Mouse (Mus musculus): ENCODE results near the gene Zfp628. TPM values are rescaled to one million over a fixed set of nuclear protein-coding genes. Genes with fewer than 3 reads are reported as not detected.
A peak's percentile ranks its signal among the peaks of the same experiment; 100 is the strongest.

Gene Zfp628
- total RNA-seq, 2 experiments from 2014 or later: 13.9 to 15.1 TPM

- DNase-seq (ENCODE audit: low spot score in 2 of 2): no peak
These were observed 2.5 kb downstream of the Zfp628 start for GRCm38 (mm10) chr7:4917494-4917893.

- DNase-seq (ENCODE audit: low spot score in 2 of 2): no peak
These were observed 3.7 kb downstream of the Zfp628 start for GRCm38 (mm10) chr7:4918681-4919080.

GRCm38 (mm10) chr7:4919096-4919495, 4.1 kb downstream of the Zfp628 start:
- DNase-seq (ENCODE audit: low spot score in 2 of 2): no peak

- DNase-seq (ENCODE audit: low spot score in 2 of 2): no peak
These were observed 5.0 kb downstream of the Zfp628 start for GRCm38 (mm10) chr7:4919971-4920370.

GRCm38 (mm10) chr7:4920496-4920895, 5.5 kb downstream of the Zfp628 start:
- DNase-seq (ENCODE audit: low spot score in 2 of 2): no peak

- no peak for DNase-seq (ENCODE audit: low spot score in 2 of 2)
These were observed 6.2 kb downstream of the Zfp628 start for GRCm38 (mm10) chr7:4920976-4921823.

GRCm38 (mm10) chr7:4921824-4922482, 6.9 kb downstream of the Zfp628 start, which contains the start of gene Nat14:
Gene Nat14 (plus strand): TSS chr7:4922028.
- DNase-seq (ENCODE audit: low spot score in 2 of 2): no peak

- peak; percentile 87 to 90 for DNase-seq (ENCODE audit: low spot score in 2 of 2)
These were observed 7.5 kb downstream of the Zfp628 start for GRCm38 (mm10) chr7:4922508-4922907.

GRCm38 (mm10) chr7:4922931-4923565, 8.0 kb downstream of the Zfp628 start:
- peak; percentile 70 to 86 for DNase-seq (ENCODE audit: low spot score in 2 of 2)

- peak in 1 of 2 experiments; percentile 66 for DNase-seq (ENCODE audit: low spot score in 2 of 2)
These were observed 8.8 kb downstream of the Zfp628 start for GRCm38 (mm10) chr7:4923586-4924364.

GRCm38 (mm10) chr7:4924483-4924882, 9.5 kb downstream of the Zfp628 start:
- no peak for DNase-seq (ENCODE audit: low spot score in 2 of 2)

GRCm38 (mm10) chr7:4924891-4925301, 9.9 kb downstream of the Zfp628 start:
- peak in 1 of 2 experiments; percentile 70 for DNase-seq (ENCODE audit: low spot score in 2 of 2)

- no peak for DNase-seq (ENCODE audit: low spot score in 2 of 2)
These were observed 10.7 kb downstream of the Zfp628 start, which contains the start of gene Ssc5d for GRCm38 (mm10) chr7:4925441-4926381. Gene Ssc5d (plus strand): TSS chr7:4925785.

- no peak for DNase-seq (ENCODE audit: low spot score in 2 of 2)
These were observed 11.8 kb downstream of the Zfp628 start for GRCm38 (mm10) chr7:4926849-4927248.

GRCm38 (mm10) chr7:4927711-4928110, 12.7 kb downstream of the Zfp628 start:
- no peak for DNase-seq (ENCODE audit: low spot score in 2 of 2)

GRCm38 (mm10) chr7:4928323-4928722, 13.3 kb downstream of the Zfp628 start:
- no peak for DNase-seq (ENCODE audit: low spot score in 2 of 2)

- no peak for DNase-seq (ENCODE audit: low spot score in 2 of 2)
These were observed 18.1 kb downstream of the Zfp628 start for GRCm38 (mm10) chr7:4933103-4933502.

GRCm38 (mm10) chr7:4934160-4934914, 19.3 kb downstream of the Zfp628 start:
- DNase-seq (ENCODE audit: low spot score in 2 of 2): no peak

- no peak for DNase-seq (ENCODE audit: low spot score in 2 of 2)
These were observed 21.8 kb downstream of the Zfp628 start for GRCm38 (mm10) chr7:4936832-4937231.

Measured in layer of hippocampus, adult 18-20 months (tissue).